Mouse (Mus musculus) brain, adult 2 months (tissue): ENCODE results near the gene Phka2.

Source experiments
- DNase-seq: peaks from one replicate; pipeline ENCODE4 v3.0.0; 2011; ENCODE audit warnings: low read depth, low spot score

Gene Phka2

GRCm38 (mm10) chrX:160502048-160503041, at the start of gene Phka2:
Gene Phka2 (plus strand): TSS chrX:160502166.
- peak; percentile 91 for DNase-seq

DNA sequence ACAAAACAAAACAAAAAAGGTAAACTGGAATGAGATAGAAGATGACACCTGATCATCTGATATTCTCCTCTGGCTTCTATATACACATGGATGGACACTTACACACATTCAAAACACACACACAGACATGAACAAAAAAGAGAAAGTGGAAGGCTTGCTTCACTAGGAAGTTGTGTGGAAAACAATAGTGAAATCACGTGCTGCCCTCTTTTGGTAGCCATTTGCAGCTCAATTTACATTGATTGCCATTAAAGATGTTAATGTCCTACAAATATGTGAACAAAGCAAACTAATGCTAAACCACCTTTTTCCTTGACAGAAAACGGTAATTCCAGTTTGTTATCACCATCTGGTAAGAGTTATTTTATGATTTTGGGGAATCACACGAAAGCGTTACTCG, 46.3 kb upstream of the Phka2 start:
- peak; percentile 7 for DNase-seq

- no peak for DNase-seq
These were observed 30.6 kb upstream of the Phka2 start for GRCm38 (mm10) chrX:160471257-160471786.

GRCm38 (mm10) chrX:160489784-160490183, 12.2 kb upstream of the Phka2 start:
- DNase-seq, result no peak

DNA sequence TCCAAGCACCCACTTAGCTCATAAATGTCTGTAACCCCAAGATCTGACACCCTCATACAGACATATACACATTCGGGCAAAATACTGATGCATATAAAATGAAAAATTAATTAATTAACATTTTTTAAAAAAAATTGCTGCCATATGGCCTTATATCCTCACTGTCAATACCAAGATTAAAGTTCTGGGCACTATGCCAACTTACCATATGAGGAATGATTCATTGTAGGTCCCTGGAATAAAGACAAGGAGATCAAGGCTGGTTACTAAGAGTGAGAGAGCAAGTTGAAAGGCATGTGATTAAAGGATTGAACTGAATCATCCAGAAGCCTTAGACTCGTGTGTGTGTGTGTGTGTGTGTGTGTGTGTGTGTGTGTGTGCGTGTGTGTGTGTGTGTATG, 7.6 kb upstream of the Phka2 start:
- peak; percentile 69 for DNase-seq

- DNase-seq, result peak; percentile 39
These were observed 7.0 kb upstream of the Phka2 start for GRCm38 (mm10) chrX:160494921-160495320.

GRCm38 (mm10) chrX:160496473-160496872, 5.5 kb upstream of the Phka2 start:
- DNase-seq, result no peak

- DNase-seq, result no peak
These were observed 871 bp upstream of the Phka2 start for GRCm38 (mm10) chrX:160501095-160501494.

DNA sequence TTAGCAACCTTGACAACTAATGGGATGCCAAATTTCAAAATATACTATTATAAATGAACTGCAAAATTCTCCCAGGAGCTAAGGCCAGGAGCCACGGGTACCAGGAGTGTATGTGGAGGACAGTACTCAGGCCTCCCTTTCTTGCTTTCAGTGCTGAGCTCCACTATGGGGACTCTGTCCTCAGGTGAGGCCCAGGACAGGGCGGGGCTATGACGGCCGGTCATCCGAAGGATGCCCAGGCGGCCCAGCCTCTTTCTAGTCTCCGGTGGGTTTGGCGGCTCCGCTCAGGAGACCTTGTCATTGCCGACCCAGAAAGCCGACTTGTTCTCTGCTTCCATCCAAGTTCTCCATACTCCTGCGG, 299 bp upstream of the Phka2 start:
- no peak for DNase-seq

DNA sequence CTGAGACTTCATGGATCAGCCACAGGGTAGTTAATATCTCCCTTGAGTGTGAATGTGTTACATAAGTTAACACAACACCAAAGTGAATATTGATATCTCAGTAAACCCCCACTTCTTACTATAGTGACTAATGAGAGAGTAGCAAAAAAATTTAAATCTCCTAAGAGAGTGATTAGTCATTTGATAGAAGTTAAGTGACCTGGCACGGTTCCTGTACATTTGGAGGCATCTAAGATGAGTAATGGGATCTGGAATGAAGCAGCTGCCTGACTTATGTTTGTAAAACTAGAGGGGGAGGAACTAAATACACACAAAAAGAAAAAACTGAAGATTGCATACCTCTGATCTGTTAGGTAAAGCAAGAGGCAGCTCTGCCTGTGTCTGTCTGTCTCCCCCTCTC, 7.1 kb downstream of the Phka2 start:
- peak; percentile 43 for DNase-seq

GRCm38 (mm10) chrX:160510197-160510596, 8.2 kb downstream of the Phka2 start:
- peak; percentile 68 for DNase-seq

- no peak for DNase-seq
These were observed 14.1 kb downstream of the Phka2 start for GRCm38 (mm10) chrX:160516027-160516426.

- DNase-seq, result peak; percentile 48
These were observed 40.8 kb downstream of the Phka2 start for GRCm38 (mm10) chrX:160542772-160543171.

- no peak for DNase-seq
These were observed 46.9 kb downstream of the Phka2 start for GRCm38 (mm10) chrX:160548875-160549274.

GRCm38 (mm10) chrX:160552066-160552465, 50.1 kb downstream of the Phka2 start:
- DNase-seq, result peak; percentile 41

- peak; percentile 65 for DNase-seq
These were observed 81.6 kb downstream of the Phka2 start for GRCm38 (mm10) chrX:160583589-160583988.

- no peak for DNase-seq
These were observed 82.3 kb downstream of the Phka2 start for GRCm38 (mm10) chrX:160584148-160584838.

DNA sequence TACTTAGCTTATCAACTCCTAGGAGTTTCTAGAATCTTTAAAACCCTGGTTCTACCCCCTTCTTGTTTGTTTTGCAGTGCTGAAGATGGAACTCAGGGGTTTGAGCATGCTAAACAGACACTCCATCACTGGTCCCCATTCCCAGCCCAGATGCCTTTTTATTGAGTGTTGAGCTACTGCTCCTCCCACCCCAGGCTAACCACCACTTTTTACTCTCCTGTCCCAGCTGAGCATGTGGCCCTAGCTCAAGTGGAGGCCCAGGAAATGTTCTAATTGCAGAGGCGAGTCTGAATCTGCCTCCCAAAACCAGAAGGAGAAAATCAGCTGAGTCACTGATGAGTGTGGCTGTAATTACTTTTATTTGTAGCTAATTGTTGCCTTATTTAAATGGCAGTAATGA, 83.1 kb downstream of the Phka2 start:
- peak; percentile 72 for DNase-seq

- peak; percentile 81 for DNase-seq
These were observed 86.6 kb downstream of the Phka2 start for GRCm38 (mm10) chrX:160588523-160588922.

DNA sequence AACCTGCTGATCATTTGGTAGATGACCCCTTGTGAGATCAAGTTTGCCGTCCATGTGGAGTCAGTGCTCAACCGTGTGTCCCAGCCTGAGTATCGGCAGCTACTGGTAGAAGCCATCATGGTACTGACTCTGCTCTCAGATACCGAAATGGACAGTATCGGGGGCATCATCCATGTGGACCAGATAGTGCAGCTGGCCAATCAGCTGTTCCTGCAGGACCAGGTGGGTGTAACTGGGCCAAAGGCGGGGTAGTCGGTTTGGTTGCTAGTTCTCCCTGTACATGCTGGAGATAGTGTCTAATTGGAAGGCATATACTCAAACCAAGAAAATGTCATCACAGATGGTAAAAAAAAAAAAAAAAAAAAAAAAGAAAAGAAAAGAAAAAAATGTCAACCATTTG, 88.2 kb downstream of the Phka2 start:
- no peak for DNase-seq

GRCm38 (mm10) chrX:160592933-160593332, 91.0 kb downstream of the Phka2 start:
- peak; percentile 76 for DNase-seq

DNA sequence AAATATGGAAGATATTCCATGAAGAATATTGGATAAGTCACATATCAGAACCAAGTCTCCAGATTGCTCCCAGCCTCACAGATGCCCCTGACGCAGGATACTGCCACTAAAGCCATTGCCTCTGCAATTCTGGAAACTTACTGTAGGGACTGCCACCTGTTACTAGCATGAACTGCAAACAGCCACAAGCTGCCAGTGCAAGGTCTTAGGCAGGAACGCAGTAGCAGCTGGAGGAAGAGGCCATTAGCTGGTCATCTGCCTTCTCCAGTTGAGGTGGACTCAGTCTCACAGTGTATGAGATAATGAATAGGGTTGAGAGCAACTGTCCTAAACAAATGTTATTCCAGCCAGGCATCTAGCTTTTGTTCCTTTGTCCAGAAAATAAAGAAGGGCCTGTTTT, 96.1 kb downstream of the Phka2 start:
- no peak for DNase-seq
